Mouse (Mus musculus) stomach, postnatal 0 days (tissue): ENCODE data around the gene Iffo2.

Experiments used
- CTCF ChIP-seq: IDR thresholded peaks from 2 replicates; pipeline ENCODE4 v1.5.1; 2016; ENCODE audit warnings: antibody characterized with exemption, low read depth, mild to moderate bottlenecking, moderate library complexity
- EP300 ChIP-seq: optimal IDR thresholded peaks from 2 replicates; pipeline ENCODE3; 2016; ENCODE audit warnings: antibody characterized with exemption

- TF ChIP-seq CTCF = no peak
- no peak for TF ChIP-seq EP300
These were observed 38.7 kb upstream of the Iffo2 start for GRCm38 (mm10) chr4:139491541-139492170.
